Mouse (Mus musculus) regulatory T cell (primary cell): ENCODE data around the gene Zbp1.

Experiments
- in situ Hi-C: fragments of 300-600 bp; cut with MboI, MseI; formaldehyde crosslinking; loops from one replicate; pipeline ENCODE4 v1.15.1; 2025; ENCODE audit warnings: high pct_unique_total_duplicates

Zbp1 gene

DNA sequence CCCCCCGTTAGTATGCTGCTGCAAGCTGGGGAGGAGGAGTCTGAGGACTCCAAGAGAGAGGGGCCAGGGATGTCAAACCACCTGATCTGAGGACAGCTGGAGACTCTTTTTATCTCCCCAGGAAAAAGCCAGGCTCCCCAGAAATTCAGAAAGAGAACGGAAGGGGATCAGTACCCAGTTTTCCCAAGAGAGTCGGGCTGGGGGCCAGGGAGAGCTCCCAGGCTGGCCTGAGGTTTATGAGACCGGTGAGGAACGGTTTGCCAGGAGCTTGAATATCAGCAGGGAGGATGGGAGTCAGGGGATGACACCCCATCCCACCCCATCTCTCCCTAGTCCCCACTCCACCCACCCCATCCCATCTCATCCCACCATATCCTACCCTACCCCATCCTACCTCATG is 37.2 kb downstream of the Zbp1 start:
- in situ Hi-C loops: loop anchor here (5.0 kb wide), 2 partner anchors 74 to 366 kb away; no protein-coding TSS in a partner anchor

- in situ Hi-C loops: loop anchor here (5.0 kb wide), 2 partner anchors 74 to 366 kb away; no protein-coding TSS in a partner anchor
Observed at GRCm38 (mm10) chr2:173180721-173181388, 37.9 kb downstream of the Zbp1 start.

- in situ Hi-C loops: loop anchor here (5.0 kb wide), 2 partner anchors 73 to 367 kb away; no protein-coding TSS in a partner anchor
Observed at GRCm38 (mm10) chr2:173180026-173180425, 38.7 kb downstream of the Zbp1 start.

DNA sequence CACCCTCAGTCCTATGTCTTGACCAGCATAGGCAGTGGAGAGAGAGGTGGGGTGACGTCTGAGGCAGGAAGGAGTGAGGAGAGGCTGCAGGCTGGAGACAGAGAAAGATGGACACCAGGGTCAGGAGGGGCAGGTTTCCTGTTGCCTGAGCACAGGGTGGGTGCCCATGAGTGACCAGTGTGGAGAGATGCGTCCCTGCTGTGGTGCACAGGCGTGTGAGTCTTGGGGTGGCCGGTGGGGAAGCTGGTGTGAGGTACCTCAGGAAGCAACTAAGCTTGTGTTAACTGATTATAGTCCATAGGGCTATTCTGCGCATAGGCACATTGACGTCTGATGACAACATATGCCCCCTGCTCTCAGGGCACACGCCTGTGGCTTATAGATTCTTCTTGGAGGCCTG is 39.7 kb downstream of the Zbp1 start:
- in situ Hi-C loops: no loop called here

- in situ Hi-C loops: no loop called here
Observed at GRCm38 (mm10) chr2:173177951-173178350, 40.8 kb downstream of the Zbp1 start.

- in situ Hi-C loops: no loop called here
Observed at GRCm38 (mm10) chr2:173177481-173177880, 41.2 kb downstream of the Zbp1 start.

DNA sequence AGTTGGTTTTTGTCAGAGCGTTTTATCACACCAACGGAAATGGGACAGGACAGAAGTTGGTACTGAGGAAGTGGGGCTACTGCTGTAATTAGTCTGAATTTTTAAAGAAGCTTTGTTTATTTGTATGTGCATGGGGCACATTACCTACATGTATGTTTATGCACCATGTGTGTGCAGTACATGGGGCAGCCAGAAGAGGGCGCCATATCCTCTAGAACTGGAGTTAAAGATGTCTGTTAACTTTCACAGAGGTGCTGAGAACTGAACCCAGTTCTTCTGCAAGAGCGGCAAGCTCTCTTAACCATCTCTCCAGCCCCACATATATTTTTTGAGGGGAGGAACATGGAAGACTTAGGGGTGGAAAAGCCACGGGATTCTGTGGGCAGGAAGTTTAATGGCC is 43.0 kb downstream of the Zbp1 start:
- in situ Hi-C loops: no loop called here

DNA sequence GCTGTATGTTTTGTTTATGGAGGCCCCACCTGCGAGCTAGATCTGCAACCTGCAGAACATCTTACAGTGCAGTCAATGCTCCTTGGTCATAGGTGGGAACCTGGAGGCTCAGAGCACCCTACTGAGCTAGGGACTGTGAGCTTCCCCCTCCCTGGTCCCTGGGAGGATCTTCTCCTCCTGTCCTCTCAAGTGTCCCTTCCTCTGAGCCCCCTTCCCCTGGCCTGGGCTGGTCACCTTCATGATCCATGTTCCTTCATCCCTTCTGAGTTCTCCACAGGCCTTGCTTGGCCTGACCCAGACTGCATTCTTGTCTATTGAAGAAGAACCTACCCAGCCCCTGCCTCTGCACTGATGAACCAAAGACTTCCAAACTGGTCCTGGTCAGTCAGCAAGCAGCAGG is 44.2 kb downstream of the Zbp1 start:
- in situ Hi-C loops: no loop called here

DNA sequence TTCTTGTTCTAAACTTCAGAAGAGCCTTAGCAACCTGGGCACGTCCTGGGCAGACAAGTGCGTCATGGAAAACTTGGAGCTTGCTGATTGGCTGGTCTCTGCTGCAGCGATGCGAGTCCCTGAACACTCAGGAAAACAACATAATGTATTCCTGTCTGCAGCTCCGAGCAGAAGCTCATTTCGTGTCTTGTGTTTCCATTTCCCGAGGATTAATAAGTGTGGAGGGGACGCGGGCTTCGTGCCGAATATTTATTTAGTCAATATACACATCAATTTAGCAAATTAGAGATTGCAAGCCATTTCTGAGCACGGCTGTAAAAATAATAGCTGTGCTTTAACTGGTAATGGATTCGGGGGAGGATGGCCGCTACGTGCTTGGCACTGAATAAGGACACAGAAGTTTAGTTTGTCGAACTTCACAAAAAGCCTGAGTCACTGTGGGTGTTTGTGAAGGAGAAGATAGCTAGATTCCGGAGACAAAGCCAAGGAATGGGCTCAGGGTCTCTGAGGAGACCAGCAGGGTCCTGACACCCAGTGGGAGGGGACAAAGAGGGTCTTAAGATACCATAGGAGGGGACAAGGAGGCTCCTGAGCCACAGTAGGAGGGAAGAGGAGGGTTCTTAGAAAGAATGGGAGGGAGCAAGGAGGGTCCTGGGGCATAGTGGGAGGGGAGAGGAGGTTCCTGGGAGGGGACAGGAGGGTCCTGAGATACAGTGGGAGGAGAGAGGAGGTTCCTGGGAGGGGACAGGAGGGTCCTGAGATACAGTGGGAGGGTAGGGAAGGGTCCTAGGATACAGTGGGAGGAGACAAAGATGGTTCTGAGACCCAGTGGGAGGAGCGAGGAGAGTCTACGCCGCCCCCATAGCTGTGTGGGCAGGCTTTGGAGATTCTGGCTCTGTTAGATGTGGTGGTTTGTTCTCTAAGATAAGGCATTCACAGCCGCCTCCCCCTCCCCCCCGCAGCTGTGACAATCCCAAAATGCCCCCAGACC is 44.9 kb downstream of the Zbp1 start:
- in situ Hi-C loops: no loop called here

DNA sequence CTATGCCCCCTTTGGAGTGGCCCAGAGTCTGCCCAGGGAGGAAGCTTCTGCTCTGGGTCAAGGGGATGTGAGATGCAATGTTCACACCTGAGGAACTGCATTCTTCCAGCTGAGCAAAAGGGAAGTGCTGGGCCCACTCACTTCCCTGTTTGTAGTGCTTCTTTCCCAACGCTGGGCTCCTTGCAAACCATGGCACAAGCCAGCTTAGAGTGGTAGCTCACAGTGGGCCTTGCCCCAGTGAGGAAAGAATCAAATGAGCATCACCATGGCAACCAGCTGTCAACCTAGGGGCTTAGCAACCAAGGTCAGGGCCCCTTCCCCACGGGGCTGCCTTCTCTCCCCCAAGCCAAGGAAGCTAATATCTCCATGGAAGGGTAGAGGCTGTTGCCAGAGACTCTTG is 45.7 kb downstream of the Zbp1 start:
- in situ Hi-C loops: no loop called here

DNA sequence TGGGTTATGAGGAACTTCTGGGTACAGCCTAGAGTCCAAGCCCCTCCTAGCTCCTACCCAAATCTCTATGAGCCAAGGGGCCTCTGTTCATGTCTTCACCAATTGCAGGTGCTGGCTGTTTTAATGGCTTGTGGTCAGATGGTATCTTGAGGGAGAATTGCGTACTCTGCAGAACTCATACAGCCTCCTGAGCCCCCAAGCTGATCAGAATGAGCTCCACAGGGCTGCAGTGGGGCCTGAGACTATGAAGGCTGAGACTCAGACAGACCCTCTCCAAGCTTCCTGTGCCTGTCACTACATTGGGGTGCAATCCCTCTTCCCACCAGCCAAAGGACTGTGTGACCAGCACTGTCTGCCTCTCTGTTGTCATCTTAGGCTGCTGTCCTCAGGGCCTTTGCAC is 46.3 kb downstream of the Zbp1 start:
- in situ Hi-C loops: no loop called here

GRCm38 (mm10) chr2:173171956-173172355 is 46.8 kb downstream of the Zbp1 start:
- in situ Hi-C loops: no loop called here

GRCm38 (mm10) chr2:173171470-173171869 is 47.3 kb downstream of the Zbp1 start:
- in situ Hi-C loops: no loop called here

DNA sequence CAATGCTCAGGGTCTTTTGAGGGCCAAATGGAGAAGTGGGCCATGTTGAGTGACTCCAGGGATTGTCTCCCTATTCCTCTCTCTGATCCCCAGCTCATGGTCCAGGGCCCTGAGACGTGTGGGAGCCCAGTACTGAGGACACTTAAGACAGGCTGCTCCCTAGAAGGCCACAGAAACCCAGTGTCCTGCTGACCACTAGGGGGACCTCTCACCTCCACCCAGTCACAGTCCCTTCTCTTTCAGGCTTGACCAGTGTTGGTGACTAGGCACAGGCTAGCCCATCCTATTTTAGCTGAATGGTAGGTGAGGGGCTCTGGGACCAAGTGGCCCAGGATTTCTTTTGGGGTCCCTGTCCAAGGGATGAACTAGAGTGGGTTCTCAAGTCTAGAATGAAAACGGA is 48.0 kb downstream of the Zbp1 start:
- in situ Hi-C loops: no loop called here

DNA sequence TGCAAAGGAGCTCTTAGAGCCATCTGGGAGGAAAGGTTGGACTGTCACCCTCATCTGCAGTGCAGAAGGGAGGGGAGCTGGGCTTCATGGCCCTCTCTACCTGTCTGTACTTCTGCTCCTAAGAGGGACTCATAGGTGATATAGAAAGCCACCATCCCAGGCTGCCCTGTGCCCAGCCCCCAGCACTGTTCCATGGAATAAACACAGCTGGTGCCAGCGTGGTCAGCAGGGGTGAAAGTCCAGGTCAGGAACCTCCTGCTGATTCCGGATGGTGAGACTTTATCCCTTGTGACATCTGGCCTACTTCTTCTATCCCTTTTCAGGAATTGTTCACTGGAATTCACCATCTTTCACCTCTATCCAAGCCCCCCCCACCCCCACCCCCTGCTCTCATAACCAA is 48.6 kb downstream of the Zbp1 start:
- in situ Hi-C loops: no loop called here

GRCm38 (mm10) chr2:173168411-173168851 is 50.3 kb downstream of the Zbp1 start:
- in situ Hi-C loops: no loop called here

DNA sequence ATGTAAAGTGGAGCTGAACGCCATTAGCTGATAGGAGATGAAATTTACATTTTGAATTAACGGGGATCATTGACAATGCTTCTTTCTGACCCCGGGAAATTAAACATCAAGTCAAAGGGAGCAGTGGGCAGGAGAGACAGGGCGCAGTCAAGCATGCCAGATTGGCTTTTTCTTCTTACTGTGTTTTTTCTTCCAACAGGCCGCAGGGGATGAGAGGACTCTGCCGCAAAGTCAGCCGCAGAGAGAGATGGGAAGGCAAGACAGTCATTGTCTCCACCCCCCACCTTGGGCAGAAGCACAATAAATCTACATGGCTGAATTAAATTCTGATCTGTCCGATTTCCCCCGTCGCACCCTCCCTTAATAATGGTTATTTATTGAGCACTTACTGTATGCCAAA is 53.4 kb downstream of the Zbp1 start:
- in situ Hi-C loops: no loop called here

- in situ Hi-C loops: no loop called here
Observed at GRCm38 (mm10) chr2:173164946-173165345, 53.8 kb downstream of the Zbp1 start.

DNA sequence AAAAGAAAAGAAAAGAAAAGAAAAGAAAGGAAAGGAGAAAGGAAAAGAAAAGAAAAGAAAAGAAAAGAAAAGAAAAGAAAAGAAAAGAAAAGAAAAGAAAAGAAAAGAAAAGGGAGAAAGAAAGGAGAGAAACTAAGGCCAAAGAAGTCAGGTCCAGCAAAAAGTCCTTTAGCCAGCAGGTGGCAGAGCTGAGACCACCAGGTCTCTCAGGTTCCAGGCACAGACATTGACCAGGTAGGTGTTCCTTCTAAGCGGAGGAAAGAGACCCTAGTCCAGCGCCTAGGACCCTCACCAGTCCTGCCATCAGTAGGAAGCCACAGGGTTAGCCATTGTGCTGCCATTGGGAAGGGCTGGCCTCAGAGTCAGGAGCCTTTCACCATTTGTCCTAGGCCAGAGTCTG is 54.4 kb downstream of the Zbp1 start:
- in situ Hi-C loops: no loop called here

- in situ Hi-C loops: no loop called here
Observed at GRCm38 (mm10) chr2:173163380-173163779, 55.3 kb downstream of the Zbp1 start.

GRCm38 (mm10) chr2:173159354-173160311 is 59.1 kb downstream of the Zbp1 start:
- in situ Hi-C loops: no loop called here
